In genomic region chr7:19012882-19013281, GRCm38 (mm10) we compare ENCODE assay signal across 1 mouse cellular context.
TF ChIP-seq lines count a peak whose summit lies in the region.

No protein-coding gene starts in this region.

TF ChIP-seq in CH12.LX, 34 proteins besides CTCF, POLR2A, EP300 and RAD21:
- TF ChIP-seq NELFE (IDR thresholded peaks at IDR 0.05; ENCODE audit: low read depth, low read length) (no peak), GABPA (IDR thresholded peaks at IDR 0.05; ENCODE audit: insufficient replicate concordance, low read depth, low read length) (no peak), USF1 (IDR thresholded peaks at IDR 0.05; ENCODE audit: low read depth, low read length) (no peak), MXI1 (IDR thresholded peaks at IDR 0.05; ENCODE audit: low read depth, low read length) (no peak), CHD2 (IDR thresholded peaks at IDR 0.05; ENCODE audit: low read length) (0 out of 2 replicates have a peak, but pooled peaks have one; percentile 42), POLR2AphosphoS2 (IDR thresholded peaks at IDR 0.05; ENCODE audit: low read depth, low read length) (no peak), TCF12 (IDR thresholded peaks at IDR 0.05; ENCODE audit: low read depth, low read length) (no peak), MAZ (IDR thresholded peaks at IDR 0.05; ENCODE audit: low read depth, low read length) (no peak)
